Mouse (Mus musculus) liver, adult (tissue): ENCODE results near the gene Tmem11.
A peak's percentile ranks its signal among the peaks of the same experiment; 100 is the strongest.

ENCODE experiments used
- GATA4 ChIP-seq: IDR thresholded peaks from 2 replicates; pipeline ENCODE4 v1.6.1; 2014; ENCODE audit warnings: mild to moderate bottlenecking, low read length; ENCODE audit not compliant: insufficient replicate concordance

Gene Tmem11

DNA sequence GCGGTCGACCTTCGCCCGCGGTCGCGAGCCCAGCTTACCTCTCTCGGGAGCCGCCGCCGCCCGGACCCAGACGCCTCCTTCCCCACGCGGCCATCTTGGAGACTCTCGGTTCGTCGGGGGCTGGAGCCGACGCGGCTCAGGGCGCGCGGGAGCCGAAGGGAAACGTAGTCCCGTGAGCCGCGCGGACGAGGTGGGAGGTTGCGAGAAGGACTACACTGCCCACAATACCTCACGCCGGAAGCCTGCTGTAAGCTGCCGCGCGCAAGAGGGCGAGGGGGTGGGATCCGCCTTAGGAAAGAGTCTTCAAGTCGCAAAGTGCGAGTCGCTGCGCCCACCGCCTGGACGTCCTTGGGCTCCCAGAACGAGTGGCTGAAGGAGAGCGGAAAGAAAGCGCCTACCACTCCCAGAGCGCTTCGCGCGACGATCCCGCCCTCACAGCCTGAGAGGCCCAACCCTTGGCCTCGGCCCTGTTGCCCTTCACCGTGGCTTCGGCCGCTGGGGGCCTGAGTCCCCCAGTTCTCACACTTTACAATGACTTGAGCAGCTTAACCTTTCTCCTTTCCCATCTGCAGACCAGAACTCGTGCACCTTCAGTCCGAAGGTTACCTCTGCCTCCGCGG, at the start of gene Tmem11:
TSS of gene Tmem11 (minus strand) at position 598 of the 620 bp plus-strand sequence.
- no peak for TF ChIP-seq GATA4

- no peak; the same call in 1 of the 2 replicates for TF ChIP-seq GATA4
Observed at GRCm38 (mm10) chr11:60927264-60927663, 48.2 kb upstream of the Tmem11 start.

- no peak for TF ChIP-seq GATA4
Observed at GRCm38 (mm10) chr11:60924981-60925380, 45.9 kb upstream of the Tmem11 start.

DNA sequence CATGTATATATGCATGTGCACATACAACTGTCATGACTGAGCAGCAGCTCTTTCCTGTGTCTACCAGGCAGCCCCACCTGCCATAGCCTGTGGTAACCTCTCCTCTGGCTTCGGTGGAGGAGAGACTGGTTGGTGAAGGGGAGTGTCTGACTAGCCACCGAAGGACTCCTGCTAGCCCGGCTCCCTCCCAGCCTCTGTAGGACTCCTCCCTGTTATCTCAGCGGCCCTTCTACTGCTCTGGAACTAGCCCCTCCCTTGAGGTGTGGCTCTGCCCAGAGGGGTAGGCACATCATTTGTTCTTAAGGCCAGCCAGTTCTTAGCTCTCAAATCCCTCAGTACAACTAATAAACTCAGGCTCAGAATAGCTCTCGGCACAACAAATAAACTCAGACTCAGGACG, 45.4 kb upstream of the Tmem11 start:
- no peak for TF ChIP-seq GATA4

GRCm38 (mm10) chr11:60922964-60923363, 43.9 kb upstream of the Tmem11 start:
- TF ChIP-seq GATA4: no peak

- TF ChIP-seq GATA4: no peak
Observed at GRCm38 (mm10) chr11:60922195-60922594, 43.1 kb upstream of the Tmem11 start.

DNA sequence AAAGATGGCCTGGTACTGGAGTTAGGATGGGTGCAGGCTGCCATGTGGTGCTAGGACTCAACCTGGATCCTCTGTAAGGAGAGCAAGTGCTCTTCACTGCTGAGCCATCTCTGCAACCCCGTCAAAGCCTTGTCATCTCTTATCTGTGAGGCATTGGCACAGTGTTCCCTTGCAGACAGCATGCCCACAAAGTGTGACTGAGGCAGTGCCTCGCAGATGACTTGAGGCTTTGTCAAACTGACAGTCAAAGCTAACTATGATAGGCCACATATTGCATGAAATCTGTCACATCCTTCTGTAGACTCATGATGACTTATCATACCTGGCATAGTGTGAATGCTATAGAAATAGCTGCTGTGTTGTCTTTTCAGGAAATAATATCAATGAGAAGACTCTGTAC, 40.9 kb upstream of the Tmem11 start:
- no peak for TF ChIP-seq GATA4

DNA sequence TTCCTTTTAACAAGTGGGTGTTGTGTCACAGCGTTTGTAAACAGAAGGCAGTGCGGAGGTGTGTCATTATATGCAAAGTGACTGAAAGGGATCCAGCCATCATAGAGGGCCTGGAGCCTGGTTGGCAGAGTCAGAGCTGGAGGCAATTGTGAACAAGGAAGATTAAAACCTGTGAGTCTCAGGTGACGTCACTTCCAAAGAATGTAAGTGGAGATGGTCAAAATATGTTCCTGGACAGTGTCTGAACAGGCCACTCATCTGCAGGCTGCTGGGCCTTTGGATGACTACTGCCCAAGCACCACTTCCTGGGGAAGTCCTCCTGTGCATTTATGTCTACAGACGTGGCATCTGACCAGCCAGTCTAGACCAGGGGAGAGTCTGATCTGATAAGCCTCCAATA, 36.1 kb upstream of the Tmem11 start:
- no peak for TF ChIP-seq GATA4

- TF ChIP-seq GATA4: no peak
Observed at GRCm38 (mm10) chr11:60914491-60914890, 35.4 kb upstream of the Tmem11 start, which contains the start of gene Natd1. Gene Natd1 (minus strand): TSS chr11:60914750.

DNA sequence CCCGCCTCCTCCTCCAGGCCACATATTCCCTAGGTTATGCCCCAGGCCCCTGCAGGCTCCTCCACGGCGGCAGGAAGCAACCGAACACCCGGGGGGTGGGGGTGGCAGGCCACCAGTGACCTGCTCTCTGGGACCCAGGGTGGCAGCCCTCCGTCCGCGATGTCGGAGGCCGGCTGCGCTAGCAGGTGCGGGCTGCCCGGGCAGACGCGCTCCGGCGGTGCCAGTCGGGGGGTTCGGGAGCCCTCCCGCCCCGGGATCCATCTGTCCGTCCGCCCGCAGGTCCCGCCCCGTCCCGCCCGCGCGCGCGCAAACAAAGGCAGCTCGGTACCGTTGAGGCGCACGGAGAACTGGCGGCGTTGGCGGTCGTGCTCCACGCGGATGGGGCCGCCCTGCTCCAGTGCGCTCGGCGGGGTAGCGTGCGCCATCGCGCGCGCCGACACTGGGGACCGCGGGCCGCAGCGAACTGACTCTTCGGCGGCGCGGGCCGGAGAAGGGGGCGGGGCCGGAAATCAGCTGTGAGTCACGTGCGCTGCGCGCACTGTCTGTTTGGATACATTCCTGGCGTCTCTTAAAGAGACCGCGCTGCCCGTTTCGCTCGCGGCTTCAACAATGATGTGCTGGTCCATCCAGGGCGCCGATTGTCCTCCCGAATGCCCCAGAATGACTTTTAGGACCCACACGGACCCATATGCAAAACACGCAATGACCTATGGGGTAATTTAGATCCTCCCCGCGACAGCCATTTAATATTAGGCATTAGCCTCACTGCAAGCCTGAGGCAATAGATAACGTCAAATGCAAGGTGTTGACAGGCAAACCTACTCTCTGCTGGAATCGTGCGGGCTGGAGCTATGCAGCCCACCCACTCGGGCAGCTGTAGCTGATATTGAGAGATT, 34.5 kb upstream of the Tmem11 start:
- TF ChIP-seq GATA4: peak; percentile 25; the same call in 1 of the 2 replicates

DNA sequence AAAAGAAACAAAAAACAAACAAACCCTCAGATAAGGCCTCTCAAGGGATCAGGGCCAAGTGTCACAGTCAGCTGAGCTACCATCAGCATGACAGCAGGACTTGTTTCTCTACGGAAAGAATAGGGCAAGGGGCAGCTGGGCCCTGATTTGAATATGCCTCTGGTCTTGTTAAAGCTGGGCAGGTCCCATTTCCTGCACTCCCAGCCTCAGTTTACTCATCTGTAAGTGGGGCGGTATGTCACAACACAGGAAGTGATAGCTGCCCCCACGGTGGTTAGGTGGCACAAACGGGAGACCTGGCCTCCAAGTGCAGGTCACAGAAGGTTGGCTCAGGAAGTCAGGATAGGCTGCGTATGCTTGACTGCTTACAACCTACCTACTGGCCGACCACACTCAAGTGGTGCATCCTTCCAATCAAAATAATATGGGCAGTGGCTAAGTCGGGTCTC, 33.5 kb upstream of the Tmem11 start:
- no peak for TF ChIP-seq GATA4

DNA sequence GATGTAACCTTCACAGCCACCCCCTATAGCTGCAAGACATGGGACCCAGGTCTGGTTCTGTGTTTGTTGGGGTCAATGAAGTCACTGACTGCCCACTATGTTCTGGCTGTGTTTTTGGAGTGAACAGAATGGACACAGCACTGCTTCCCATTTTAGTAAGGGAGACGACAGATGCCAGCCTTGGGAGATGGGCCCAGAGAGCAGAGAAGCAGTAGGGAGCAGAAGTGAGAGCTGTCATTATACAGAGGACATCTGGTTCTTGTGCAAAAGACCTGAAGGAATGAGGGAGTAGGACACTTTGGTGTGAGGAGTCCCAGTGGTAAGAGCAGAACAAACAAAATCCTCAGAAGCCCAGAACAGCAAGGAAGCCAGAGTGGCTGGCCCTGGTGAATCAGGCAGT, 30.6 kb upstream of the Tmem11 start:
- no peak for TF ChIP-seq GATA4

GRCm38 (mm10) chr11:60908073-60908472, 29.0 kb upstream of the Tmem11 start:
- TF ChIP-seq GATA4: no peak

DNA sequence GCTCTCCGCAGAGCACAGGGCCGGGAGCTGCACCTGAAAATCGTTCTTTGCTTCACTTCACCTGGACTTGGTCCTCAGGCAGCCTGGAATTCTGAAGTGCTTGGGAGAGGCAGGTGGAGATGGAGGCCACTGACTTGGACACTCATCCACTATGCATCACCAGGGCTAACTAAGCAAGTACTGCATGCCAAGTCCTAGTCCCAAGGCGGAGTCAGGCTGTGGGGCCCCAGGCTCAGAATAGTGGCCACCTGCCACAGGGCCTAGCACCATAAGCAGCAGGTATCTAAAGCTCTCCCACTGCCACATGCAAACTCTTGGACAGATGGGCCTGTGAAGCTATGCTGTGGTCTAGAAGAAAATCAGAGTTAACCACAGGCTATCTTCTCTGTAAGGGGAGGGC, 27.4 kb upstream of the Tmem11 start:
- TF ChIP-seq GATA4: no peak

- no peak for TF ChIP-seq GATA4
Observed at GRCm38 (mm10) chr11:60905407-60906120, 26.5 kb upstream of the Tmem11 start.

DNA sequence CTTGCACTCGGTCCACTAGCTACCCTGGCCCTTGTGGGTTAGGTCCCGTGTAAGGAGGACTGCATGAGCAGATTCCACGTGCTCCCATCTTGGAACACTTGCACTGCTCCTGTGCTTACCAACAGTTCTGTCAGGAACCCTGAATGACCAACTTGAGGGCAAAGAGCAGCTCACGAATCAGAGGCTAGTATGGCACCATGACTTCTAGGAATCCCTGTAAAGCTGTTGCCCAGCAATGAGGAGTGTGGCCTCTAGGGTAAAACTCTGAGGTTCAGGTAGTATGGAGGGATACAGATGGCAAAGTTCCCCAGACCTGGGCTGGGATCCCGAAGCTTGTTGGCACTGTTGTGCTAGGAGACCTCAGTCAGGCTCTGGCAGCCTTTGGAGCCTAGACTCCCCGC, 24.6 kb upstream of the Tmem11 start:
- TF ChIP-seq GATA4: no peak

GRCm38 (mm10) chr11:60902486-60902885, 23.4 kb upstream of the Tmem11 start:
- TF ChIP-seq GATA4: no peak
